10 mouse cellular contexts compared by ENCODE assay signal in genomic region chr8:121130522-121130921, GRCm38 (mm10). TPM values are rescaled to one million over a fixed set of nuclear protein-coding genes. Genes with fewer than 3 reads are reported as not detected.
A peak's percentile ranks its signal among the peaks of the same experiment; 100 is the strongest.
DNase-seq lines count a peak whose midpoint lies in the region; ATAC-seq and TF ChIP-seq lines count a peak whose summit lies in the region.
"Had no signal": no experiment of that assay in that cellular context is flagged by ENCODE, and none has a peak within 500 bp of the region (broad histone marks: within the 10 kb centered on the region; RNA-seq: fewer than 3 reads in every experiment).

No protein-coding gene starts in this region.

- H3K9me3 ChIP-seq in kidney, postnatal 0 days (replicated peaks; ENCODE audit: low read length), result no peaks in the 10 kb centered on the region
- H3K9me3 ChIP-seq in kidney, embryonic 14.5 days (ENCODE audit: control insufficient read depth, low read length), result no peaks in the 10 kb centered on the region
- no peaks in the 10 kb centered on the region for H3K9me3 ChIP-seq in E14TG2a.4 (ENCODE audit: low read length)

- ATAC-seq in kidney, postnatal 0 days (replicated peaks; ENCODE audit: low FRiP score, low read depth), result 0 out of 2 replicates have a peak, but pooled peaks have one; percentile 33
- ATAC-seq in kidney, embryonic 14.5 days (ENCODE audit: low FRiP score, low TSS enrichment), result no peak
- ATAC-seq in common myeloid progenitor, adult 5-6 weeks (replicated peaks; ENCODE audit: low read depth, poor library complexity, severe bottlenecking), result peak; percentile 31; the same call in 1 of the 2 replicates

- H3K4me3 ChIP-seq in kidney, postnatal 0 days (replicated peaks; ENCODE audit: low read depth, low read length), result no peak overlapping the region
- H3K4me3 ChIP-seq in kidney, embryonic 14.5 days (ENCODE audit: low read length), result no peak overlapping the region; the same call in 1 of the 2 replicates
- no peak overlapping the region for H3K4me3 ChIP-seq in E14TG2a.4 (replicated peaks; ENCODE audit: low read length)

- peak overlapping the region; percentile 13; the same call in 1 of the 2 replicates for H3K4me2 ChIP-seq in kidney, postnatal 0 days (ENCODE audit: low read length)
- H3K4me2 ChIP-seq in kidney, embryonic 14.5 days (replicated peaks; ENCODE audit: low read depth, low read length), result no peak overlapping the region; the same call in 1 of the 2 replicates

- H3K36me3 ChIP-seq in kidney, postnatal 0 days (ENCODE audit: insufficient read depth, low read length), result no peaks in the 10 kb centered on the region
- no peaks in the 10 kb centered on the region for H3K36me3 ChIP-seq in kidney, embryonic 14.5 days (ENCODE audit: control insufficient read depth, insufficient read depth, low read length)
- H3K36me3 ChIP-seq in E14TG2a.4 (ENCODE audit: insufficient read depth, low read length), result no peaks in the 10 kb centered on the region

- H3K9ac ChIP-seq in kidney, postnatal 0 days (ENCODE audit: low read depth, low read length), result no peak overlapping the region
- H3K9ac ChIP-seq in kidney, embryonic 14.5 days (ENCODE audit: low read depth, low read length), result no peak overlapping the region

- 0 out of 2 replicates have a peak, but pooled peaks cover 7% of the 10 kb centered on the region for H3K27me3 ChIP-seq in kidney, postnatal 0 days (ENCODE audit: insufficient read depth, low read length)
- peaks cover 37% of the 10 kb centered on the region for H3K27me3 ChIP-seq in kidney, embryonic 14.5 days (ENCODE audit: control insufficient read depth, insufficient read depth, low read length)
- H3K27me3 ChIP-seq in E14TG2a.4 (ENCODE audit: insufficient read depth, low read length), result peaks cover 78% of the 10 kb centered on the region

- H3K27ac ChIP-seq in kidney, postnatal 0 days, result no peak overlapping the region
- no peak overlapping the region for H3K27ac ChIP-seq in kidney, embryonic 14.5 days (ENCODE audit: low read depth, low read length)
- H3K27ac ChIP-seq: macrophage had no signal

- DNase-seq in kidney, postnatal 0 days (ENCODE audit: low spot score), result peak; percentile 76
- peak; percentile 51 for DNase-seq in lung, postnatal 14 days
- DNase-seq in cerebellum, adult 9-10 months, result no peak
- DNase-seq in right cerebral cortex, postnatal 10 days (ENCODE audit: low spot score in 2 of 2), result no peak
- no peak for DNase-seq in c-Kit-positive CD71-positive TER-119-positive erythroid progenitor cells, embryonic 14.5 days (ENCODE audit: low spot score)
- DNase-seq: right cerebral cortex, postnatal 14 days had no signal

- 42% methylated on average over 5 of the region's 5 CpGs for WGBS in kidney, postnatal 0 days
- 35% methylated on average over 5 of the region's 5 CpGs for WGBS in kidney, embryonic 14.5 days

- TF ChIP-seq CTCF in kidney, postnatal 0 days (IDR thresholded peaks at IDR 0.05; ENCODE audit: low read depth), result peak; percentile 71
- peak; percentile 66 for TF ChIP-seq CTCF in E14TG2a.4 (conservative IDR thresholded peaks at IDR 0.05; ENCODE audit: low read length)

- H3K4me1 ChIP-seq in kidney, postnatal 0 days (replicated peaks; ENCODE audit: insufficient read depth, low read length), result peaks cover 15% of the 10 kb centered on the region
- peaks cover 30% of the 10 kb centered on the region for H3K4me1 ChIP-seq in kidney, embryonic 14.5 days (ENCODE audit: control insufficient read depth, insufficient read depth, low read length)
- peaks cover 22% of the 10 kb centered on the region for H3K4me1 ChIP-seq in E14TG2a.4 (replicated peaks; ENCODE audit: low read depth, low read length)

RNA-seq across cellular contexts. Expression of gene Foxl1, which starts 2.8 kb away (rescaled TPM):
- polyA plus RNA-seq in kidney, postnatal 0 days (2015; fragmentation: Nextera tagmentation; extraction: Ambion mirVana), result 6.4 and 8.3 TPM in 2 replicates
- polyA plus RNA-seq in kidney, embryonic 14.5 days (2014; fragmentation: Nextera tagmentation; extraction: Ambion mirVana), result 6.6 and 7.1 TPM in 2 replicates
- not detected in 2 replicates for total RNA-seq in common myeloid progenitor, adult 5-6 weeks (2017)
- polyA plus RNA-seq: macrophage had no signal

RNA-seq across cellular contexts. Expression of gene Foxc2, which starts 14.6 kb away (rescaled TPM):
- polyA plus RNA-seq in kidney, postnatal 0 days (2015; fragmentation: Nextera tagmentation; extraction: Ambion mirVana), result 33.0 and 42.5 TPM in 2 replicates
- 48.3 and 52.3 TPM in 2 replicates for polyA plus RNA-seq in kidney, embryonic 14.5 days (2014; fragmentation: Nextera tagmentation; extraction: Ambion mirVana)
- not detected in 2 replicates for total RNA-seq in common myeloid progenitor, adult 5-6 weeks (2017)
- polyA plus RNA-seq: macrophage had no signal

RNA-seq across cellular contexts. Expression of gene Mthfsd, which starts 22.3 kb away (rescaled TPM):
- 56.0 and 60.3 TPM in 2 replicates for polyA plus RNA-seq in kidney, postnatal 0 days (2015; fragmentation: Nextera tagmentation; extraction: Ambion mirVana)
- polyA plus RNA-seq in kidney, embryonic 14.5 days (2014; fragmentation: Nextera tagmentation; extraction: Ambion mirVana), result 67.0 and 72.8 TPM in 2 replicates
- total RNA-seq in common myeloid progenitor, adult 5-6 weeks (2017), result 7.1 and 12.0 TPM in 2 replicates

RNA-seq across cellular contexts. Expression of gene Foxf1, which starts 46.3 kb away (rescaled TPM):
- polyA plus RNA-seq in kidney, postnatal 0 days (2015; fragmentation: Nextera tagmentation; extraction: Ambion mirVana), result 0.37 and 1.1 TPM in 2 replicates
- 0.74 and 0.93 TPM in 2 replicates for polyA plus RNA-seq in kidney, embryonic 14.5 days (2014; fragmentation: Nextera tagmentation; extraction: Ambion mirVana)
- total RNA-seq in common myeloid progenitor, adult 5-6 weeks (2017), result not detected in 2 replicates

Comparison
In these comparisons a context has a peak if more than half of its experiments do, and no peak if none do; other contexts are left out.
1. DNase-seq: peak in kidney, postnatal 0 days (single experiment) and lung, postnatal 14 days (single experiment); none in cerebellum, adult 9-10 months (single experiment), right cerebral cortex, postnatal 10 days (0 of 2) and c-Kit-positive CD71-positive TER-119-positive erythroid progenitor cells, embryonic 14.5 days (single experiment).